Mouse (Mus musculus) Muller cell, postnatal 12 days (primary cell): ENCODE data around the gene Ppp1r35.
A peak's percentile ranks its signal among the peaks of the same experiment; 100 is the strongest.

Experiments used
- DNase-seq: peaks from one replicate; pipeline ENCODE4 v3.0.0-alpha.2; 2015; ENCODE audit errors: inconsistent ontology term

Gene Ppp1r35

GRCm38 (mm10) chr5:137782776-137783522, 4.3 kb downstream of the Ppp1r35 start:
- DNase-seq = no peak

- no peak for DNase-seq
Observed at GRCm38 (mm10) chr5:137783901-137784540, 5.4 kb downstream of the Ppp1r35 start.

- no peak for DNase-seq
Observed at GRCm38 (mm10) chr5:137784546-137784945, 5.9 kb downstream of the Ppp1r35 start.

- no peak for DNase-seq
Observed at GRCm38 (mm10) chr5:137785164-137786031, 6.7 kb downstream of the Ppp1r35 start.

- peak; percentile 100 for DNase-seq
Observed at GRCm38 (mm10) chr5:137786109-137786942, 7.7 kb downstream of the Ppp1r35 start.

- DNase-seq = peak; percentile 94
Observed at GRCm38 (mm10) chr5:137787151-137787928, 8.7 kb downstream of the Ppp1r35 start, which contains the start of the genes Mepce and Zcwpw1. Gene Mepce, minus strand, starts transcription at chr5:137787655. Gene Zcwpw1, plus strand, starts transcription at chr5:137787798.

- DNase-seq = no peak
Observed at GRCm38 (mm10) chr5:137788171-137788570, 9.5 kb downstream of the Ppp1r35 start.

- no peak for DNase-seq
Observed at GRCm38 (mm10) chr5:137788946-137789531, 10.4 kb downstream of the Ppp1r35 start.

GRCm38 (mm10) chr5:137791553-137791952, 12.9 kb downstream of the Ppp1r35 start:
- no peak for DNase-seq

GRCm38 (mm10) chr5:137796606-137797005, 18.0 kb downstream of the Ppp1r35 start:
- no peak for DNase-seq

- DNase-seq = no peak
Observed at GRCm38 (mm10) chr5:137800917-137801316, 22.3 kb downstream of the Ppp1r35 start.

GRCm38 (mm10) chr5:137806158-137806557, 27.5 kb downstream of the Ppp1r35 start:
- DNase-seq = no peak

GRCm38 (mm10) chr5:137808316-137808715, 29.7 kb downstream of the Ppp1r35 start:
- DNase-seq = no peak

- no peak for DNase-seq
Observed at GRCm38 (mm10) chr5:137817466-137818222, 39.0 kb downstream of the Ppp1r35 start.

- no peak for DNase-seq
Observed at GRCm38 (mm10) chr5:137822126-137822525, 43.5 kb downstream of the Ppp1r35 start.

GRCm38 (mm10) chr5:137822602-137823001, 44.0 kb downstream of the Ppp1r35 start:
- DNase-seq = no peak

GRCm38 (mm10) chr5:137823455-137824045, 44.9 kb downstream of the Ppp1r35 start:
- no peak for DNase-seq

GRCm38 (mm10) chr5:137825030-137825429, 46.4 kb downstream of the Ppp1r35 start:
- DNase-seq = no peak

- no peak for DNase-seq
Observed at GRCm38 (mm10) chr5:137825971-137826370, 47.3 kb downstream of the Ppp1r35 start.
